Mouse (Mus musculus): ENCODE results near the gene Ptms. TPM values are rescaled to one million over a fixed set of nuclear protein-coding genes. Genes with fewer than 3 reads are reported as not detected.

Ptms gene
- polyA plus RNA-seq, 1 experiment = 2.6 TPM

- Histone ChIP-seq H3K9me3 (ENCODE audit: control insufficient read depth, low read length) (no peaks in the 10 kb centered on the region), H3K4me3 (replicated peaks) (no peak overlapping the region), H3K4me1 (ENCODE audit: control insufficient read depth) (no peaks in the 10 kb centered on the region), H3K36me3 (ENCODE audit: control insufficient read depth) (no peaks in the 10 kb centered on the region), H3K27me3 (ENCODE audit: control insufficient read depth) (peaks cover 2% of the 10 kb centered on the region)
- TF ChIP-seq GATA1 (IDR thresholded peaks at IDR 0.05; ENCODE audit: low read length) (no peak), TAL1 (IDR thresholded peaks at IDR 0.05; ENCODE audit: low read length) (no peak)
Measured at GRCm38 (mm10) chr6:124884714-124885500, 35.0 kb downstream of the Ptms start.

GRCm38 (mm10) chr6:124883351-124883750 is 36.6 kb downstream of the Ptms start:
- H3K4me1 ChIP-seq (ENCODE audit: control insufficient read depth) = no peaks in the 10 kb centered on the region
- no peaks in the 10 kb centered on the region for H3K36me3 ChIP-seq (ENCODE audit: control insufficient read depth)
- no peak overlapping the region for H3K4me3 ChIP-seq (replicated peaks)
- TF ChIP-seq GATA1 (IDR thresholded peaks at IDR 0.05; ENCODE audit: low read length) (no peak), TAL1 (IDR thresholded peaks at IDR 0.05; ENCODE audit: low read length) (no peak)
- H3K9me3 ChIP-seq (ENCODE audit: control insufficient read depth, low read length) = no peaks in the 10 kb centered on the region
- peaks cover 2% of the 10 kb centered on the region for H3K27me3 ChIP-seq (ENCODE audit: control insufficient read depth)

- no peaks in the 10 kb centered on the region for H3K4me1 ChIP-seq (ENCODE audit: control insufficient read depth)
- no peak overlapping the region for H3K4me3 ChIP-seq (replicated peaks)
Measured at GRCm38 (mm10) chr6:124881821-124882220, 38.1 kb downstream of the Ptms start.

GRCm38 (mm10) chr6:124879390-124879789 is 40.5 kb downstream of the Ptms start:
- no peaks in the 10 kb centered on the region for H3K4me1 ChIP-seq (ENCODE audit: control insufficient read depth)
- peaks cover 2% of the 10 kb centered on the region for H3K27me3 ChIP-seq (ENCODE audit: control insufficient read depth)
- TF ChIP-seq GATA1 (IDR thresholded peaks at IDR 0.05; ENCODE audit: low read length) (no peak), TAL1 (IDR thresholded peaks at IDR 0.05; ENCODE audit: low read length) (no peak)
- no peak overlapping the region for H3K4me3 ChIP-seq (replicated peaks)
- no peaks in the 10 kb centered on the region for H3K36me3 ChIP-seq (ENCODE audit: control insufficient read depth)
- H3K9me3 ChIP-seq (ENCODE audit: control insufficient read depth, low read length) = no peaks in the 10 kb centered on the region

More at GRCm38 (mm10) chr6:124881821-124882220, 38.1 kb downstream of the Ptms start:
- no peak for TF ChIP-seq GATA1 (IDR thresholded peaks at IDR 0.05; ENCODE audit: low read length)
- no peak for TF ChIP-seq TAL1 (IDR thresholded peaks at IDR 0.05; ENCODE audit: low read length)
- Histone ChIP-seq H3K9me3 (ENCODE audit: control insufficient read depth, low read length) (no peaks in the 10 kb centered on the region), H3K36me3 (ENCODE audit: control insufficient read depth) (no peaks in the 10 kb centered on the region), H3K27me3 (ENCODE audit: control insufficient read depth) (peaks cover 2% of the 10 kb centered on the region)

- H3K4me1 ChIP-seq (ENCODE audit: control insufficient read depth) = no peaks in the 10 kb centered on the region
- H3K9me3 ChIP-seq (ENCODE audit: control insufficient read depth, low read length) = no peaks in the 10 kb centered on the region
- no peaks in the 10 kb centered on the region for H3K36me3 ChIP-seq (ENCODE audit: control insufficient read depth)
- TF ChIP-seq TAL1 (IDR thresholded peaks at IDR 0.05; ENCODE audit: low read length) = no peak
- TF ChIP-seq GATA1 (IDR thresholded peaks at IDR 0.05; ENCODE audit: low read length) = no peak
- H3K4me3 ChIP-seq (replicated peaks) = no peak overlapping the region
- no peaks in the 10 kb centered on the region for H3K27me3 ChIP-seq (ENCODE audit: control insufficient read depth)
Measured at GRCm38 (mm10) chr6:124874348-124874747, 45.6 kb downstream of the Ptms start.

GRCm38 (mm10) chr6:124866560-124866959 is 53.3 kb downstream of the Ptms start:
- H3K4me1 ChIP-seq (ENCODE audit: control insufficient read depth) = 0 out of 2 replicates have a peak, but pooled peaks cover 2% of the 10 kb centered on the region
- H3K36me3 ChIP-seq (ENCODE audit: control insufficient read depth) = no peaks in the 10 kb centered on the region
- H3K9me3 ChIP-seq (ENCODE audit: control insufficient read depth, low read length) = no peaks in the 10 kb centered on the region
- H3K27me3 ChIP-seq (ENCODE audit: control insufficient read depth) = peaks cover 47% of the 10 kb centered on the region
- TF ChIP-seq GATA1 (IDR thresholded peaks at IDR 0.05; ENCODE audit: low read length) (no peak), TAL1 (IDR thresholded peaks at IDR 0.05; ENCODE audit: low read length) (no peak)
- H3K4me3 ChIP-seq (replicated peaks) = no peak overlapping the region

GRCm38 (mm10) chr6:124865766-124866362 is 54.0 kb downstream of the Ptms start:
- 0 out of 2 replicates have a peak, but pooled peaks cover 2% of the 10 kb centered on the region for H3K4me1 ChIP-seq (ENCODE audit: control insufficient read depth)
- no peaks in the 10 kb centered on the region for H3K36me3 ChIP-seq (ENCODE audit: control insufficient read depth)
- H3K27me3 ChIP-seq (ENCODE audit: control insufficient read depth) = peaks cover 54% of the 10 kb centered on the region
- no peaks in the 10 kb centered on the region for H3K9me3 ChIP-seq (ENCODE audit: control insufficient read depth, low read length)
- TF ChIP-seq TAL1 (IDR thresholded peaks at IDR 0.05; ENCODE audit: low read length) = no peak
- H3K4me3 ChIP-seq (replicated peaks) = no peak overlapping the region

Other genes with a start within 250 kb of the Ptms start
- gene Emg1, start 207.9 kb downstream of the Ptms start, polyA plus RNA-seq (2012) = 13.7 and 19.1 TPM in 2 replicates
- 19.9 and 21.8 TPM in 2 replicates for gene Phb2, start 207.8 kb downstream of the Ptms start, polyA plus RNA-seq (2012)
- gene Ptpn6, start 181.4 kb downstream of the Ptms start, polyA plus RNA-seq (2012) = 0.20 and 0.68 TPM in 2 replicates
- 0.95 and 2.7 TPM in 2 replicates for gene Grcc10, start 178.7 kb downstream of the Ptms start, polyA plus RNA-seq (2012)
- 0.02 and 0.04 TPM in 2 replicates for gene Gm45234, start 164.1 kb downstream of the Ptms start, polyA plus RNA-seq (2012)
- 0.14 and 0.32 TPM in 2 replicates for gene Atn1, start 163.6 kb downstream of the Ptms start, polyA plus RNA-seq (2012)
- not detected in 2 replicates for gene Eno2, start 150.4 kb downstream of the Ptms start, polyA plus RNA-seq (2012)
- gene Lrrc23, start 140.4 kb downstream of the Ptms start, polyA plus RNA-seq (2012) = not detected in 2 replicates
- 0.77 and 0.81 TPM in 2 replicates for gene Spsb2, start 111.4 kb downstream of the Ptms start, polyA plus RNA-seq (2012)
- 10.3 and 10.7 TPM in 2 replicates for gene Tpi1, start 105.8 kb downstream of the Ptms start, polyA plus RNA-seq (2012)
- 4.6 and 5.6 TPM in 2 replicates for gene Usp5, start 90.6 kb downstream of the Ptms start, polyA plus RNA-seq (2012)
- 26.9 and 32.9 TPM in 2 replicates for gene Cdca3, start 90.6 kb downstream of the Ptms start, polyA plus RNA-seq (2012)
- gene Gnb3, start 79.8 kb downstream of the Ptms start, polyA plus RNA-seq (2012) = not detected in 2 replicates
- 0.03 TPM in 1 of 2 replicates, not detected in the other for gene P3h3, start 62.4 kb downstream of the Ptms start, polyA plus RNA-seq (2012)
- 0.01 TPM in 1 of 2 replicates, not detected in the other for gene Gpr162, start 56.1 kb downstream of the Ptms start, polyA plus RNA-seq (2012)
- gene Cd4, start 31.9 kb downstream of the Ptms start, polyA plus RNA-seq (2012) = not detected in 2 replicates
- gene Lag3, start 8.4 kb downstream of the Ptms start, polyA plus RNA-seq (2012) = not detected in 2 replicates
- gene Mlf2, start 11.3 kb upstream of the Ptms start, polyA plus RNA-seq (2012) = 21.9 and 22.2 TPM in 2 replicates
- gene Cops7a, start 45.4 kb upstream of the Ptms start, polyA plus RNA-seq (2012) = 2.7 TPM in 2 replicates
- 0.03 TPM in 1 of 2 replicates, not detected in the other for gene Pianp, start 76.6 kb upstream of the Ptms start, polyA plus RNA-seq (2012)
- 3.9 and 4.2 TPM in 2 replicates for gene Zfp384, start 89.0 kb upstream of the Ptms start, polyA plus RNA-seq (2012)
- gene Ing4, start 119.7 kb upstream of the Ptms start, polyA plus RNA-seq (2012) = 1.1 and 1.8 TPM in 2 replicates
- gene Acrbp, start 129.6 kb upstream of the Ptms start, polyA plus RNA-seq (2012) = 0.97 and 1.6 TPM in 2 replicates
- gene Lpar5, start 147.8 kb upstream of the Ptms start, polyA plus RNA-seq (2012) = 0.06 TPM in 1 of 2 replicates, not detected in the other
- 6.8 TPM in 2 replicates for gene Chd4, start 175.9 kb upstream of the Ptms start, polyA plus RNA-seq (2012)
- 0.78 and 1.8 TPM in 2 replicates for gene Nop2, start 211.8 kb upstream of the Ptms start, polyA plus RNA-seq (2012)
- 1.3 and 1.5 TPM in 2 replicates for gene Iffo1, start 225.1 kb upstream of the Ptms start, polyA plus RNA-seq (2012)
- 525 and 659 TPM in 2 replicates for gene Gapdh, start 246.4 kb upstream of the Ptms start, polyA plus RNA-seq (2012)